In the genomic region with DNA sequence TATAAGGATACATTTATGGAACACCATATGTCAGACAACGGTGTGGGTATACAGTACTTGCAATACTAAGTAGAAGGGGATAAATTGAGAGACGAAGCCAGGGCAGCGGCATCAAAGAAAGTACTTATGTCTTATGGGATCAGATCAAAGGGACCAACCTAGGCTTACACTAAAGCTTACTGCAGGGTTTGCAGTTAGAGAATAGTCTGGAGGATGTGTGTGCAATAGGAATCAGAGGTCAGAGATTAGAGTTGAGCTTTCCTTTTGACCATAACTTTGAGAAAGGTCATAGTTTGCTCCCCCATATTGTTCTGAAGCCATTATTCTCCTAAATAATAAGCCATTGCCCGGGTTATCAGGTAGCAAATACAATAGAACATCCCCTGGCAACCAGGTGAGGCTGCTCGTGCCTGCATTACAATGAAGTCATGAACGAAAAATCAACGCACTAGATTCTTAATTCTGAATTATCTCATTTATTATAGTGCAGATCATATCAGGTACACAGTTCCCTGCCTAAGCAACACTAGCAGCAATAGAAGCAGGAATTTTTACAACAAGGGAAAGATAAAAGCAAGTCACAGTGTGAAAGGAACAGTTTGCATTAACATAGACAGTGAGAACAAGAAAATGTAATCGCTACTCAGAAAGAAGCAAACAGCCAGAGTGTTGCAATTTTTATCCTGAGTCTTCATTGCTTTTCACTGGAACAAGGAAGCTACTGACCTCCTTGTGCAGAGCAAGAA, we compare ENCODE assay signal across 22 mouse cellular contexts. TPM values are rescaled to one million over a fixed set of nuclear protein-coding genes. Genes with fewer than 3 reads are reported as not detected.
DNase-seq lines count a peak whose midpoint lies in the region; ATAC-seq and TF ChIP-seq lines count a peak whose summit lies in the region.
"Had no signal": no experiment of that assay in that cellular context is flagged by ENCODE, and none has a peak within 500 bp of the region (broad histone marks: within the 10 kb centered on the region; RNA-seq: fewer than 3 reads in every experiment).

No protein-coding gene starts in this region.

- no peaks in the 10 kb centered on the region for H3K4me1 ChIP-seq in forebrain, embryonic 14.5 days (ENCODE audit: control insufficient read depth, insufficient read depth, low read length)
- H3K4me1 ChIP-seq in forebrain, embryonic 13.5 days: no peaks in the 10 kb centered on the region
- H3K4me1 ChIP-seq in intestine, embryonic 15.5 days (replicated peaks): no peaks in the 10 kb centered on the region
- 0 out of 2 replicates have a peak, but pooled peaks cover 2% of the 10 kb centered on the region for H3K4me1 ChIP-seq in intestine, postnatal 0 days (replicated peaks; ENCODE audit: control insufficient read depth, insufficient read depth, low read length)
- H3K4me1 ChIP-seq: embryonic facial prominence, embryonic 12.5 days had no signal

- H3K4me3 ChIP-seq in forebrain, embryonic 14.5 days (ENCODE audit: low read depth, low read length): no peak overlapping the region
- no peak overlapping the region for H3K4me3 ChIP-seq in forebrain, embryonic 13.5 days
- H3K4me3 ChIP-seq in intestine, embryonic 15.5 days (replicated peaks): no peak overlapping the region
- H3K4me3 ChIP-seq in intestine, postnatal 0 days (ENCODE audit: low read depth, low read length): no peak overlapping the region
- H3K4me3 ChIP-seq: embryonic facial prominence, embryonic 10.5 days; embryonic facial prominence, embryonic 12.5 days had no signal

- no peak for ATAC-seq in forebrain, embryonic 14.5 days
- ATAC-seq in forebrain, embryonic 13.5 days: no peak
- ATAC-seq in intestine, embryonic 15.5 days: peak; percentile 83
- ATAC-seq in intestine, postnatal 0 days: peak; percentile 80
- ATAC-seq: forebrain, postnatal 0 days had no signal

- 78% methylated on average over 8 of the region's 8 CpGs for whole genome bisulfite sequencing in forebrain, embryonic 14.5 days
- WGBS in forebrain, embryonic 13.5 days: 77% methylated on average over 8 of the region's 8 CpGs
- WGBS in intestine, embryonic 15.5 days: 68% methylated on average over 8 of the region's 8 CpGs
- WGBS in intestine, postnatal 0 days: 49% methylated on average over 8 of the region's 8 CpGs

- H3K27ac ChIP-seq in forebrain, embryonic 14.5 days (ENCODE audit: low read depth, low read length): no peak overlapping the region
- no peak overlapping the region for H3K27ac ChIP-seq in forebrain, embryonic 13.5 days
- peak overlapping the region; percentile 62; the same call in 1 of the 2 replicates for H3K27ac ChIP-seq in intestine, embryonic 15.5 days
- peak overlapping the region; percentile 68 for H3K27ac ChIP-seq in intestine, postnatal 0 days (ENCODE audit: low read depth, low read length)
- H3K27ac ChIP-seq: embryonic facial prominence, embryonic 10.5 days; embryonic facial prominence, embryonic 12.5 days had no signal

- H3K4me2 ChIP-seq in forebrain, embryonic 14.5 days (ENCODE audit: low read length): no peak overlapping the region
- no peak overlapping the region for H3K4me2 ChIP-seq in forebrain, embryonic 13.5 days
- 0 out of 2 replicates have a peak overlapping the region, but pooled peaks have one; percentile 1 for H3K4me2 ChIP-seq in intestine, embryonic 15.5 days (replicated peaks)
- H3K4me2 ChIP-seq in intestine, postnatal 0 days (replicated peaks; ENCODE audit: low read depth): peak overlapping the region; percentile 32
- H3K4me2 ChIP-seq: embryonic facial prominence, embryonic 12.5 days had no signal

- H3K9ac ChIP-seq in forebrain, embryonic 14.5 days (ENCODE audit: low read length): no peak overlapping the region
- no peak overlapping the region for H3K9ac ChIP-seq in forebrain, embryonic 13.5 days
- no peak overlapping the region for H3K9ac ChIP-seq in intestine, embryonic 15.5 days
- no peak overlapping the region for H3K9ac ChIP-seq in intestine, postnatal 0 days (ENCODE audit: low read depth, low read length)
- H3K9ac ChIP-seq: embryonic facial prominence, embryonic 12.5 days; forebrain, postnatal 0 days had no signal

- peak; percentile 20 for DNase-seq in forebrain, embryonic 14.5 days (ENCODE audit: low spot score)
- DNase-seq in brain, adult 2 months (ENCODE audit: low read depth, low spot score): peak; percentile 2
- DNase-seq in lung, postnatal 10 days: no peak
- DNase-seq in ovary, postnatal 14 days (ENCODE audit: low spot score): no peak
- DNase-seq: adrenal gland, adult 2 months; adrenal gland, postnatal 10 days; adrenal gland, postnatal 25 days; cerebellum, adult 11-12 months; cerebellum, adult 2 months; cerebellum, adult 9-10 months; cerebellum, postnatal 10 days; cerebellum, postnatal 25 days; forebrain, postnatal 0 days had no signal

- H3K9me3 ChIP-seq in forebrain, embryonic 14.5 days (replicated peaks; ENCODE audit: control insufficient read depth, low read length): no peaks in the 10 kb centered on the region
- H3K9me3 ChIP-seq in forebrain, embryonic 13.5 days (replicated peaks): no peaks in the 10 kb centered on the region
- H3K9me3 ChIP-seq in intestine, embryonic 15.5 days: no peaks in the 10 kb centered on the region
- no peaks in the 10 kb centered on the region for H3K9me3 ChIP-seq in intestine, postnatal 0 days (ENCODE audit: control insufficient read depth)
- H3K9me3 ChIP-seq: embryonic facial prominence, embryonic 10.5 days; embryonic facial prominence, embryonic 12.5 days had no signal

- TF ChIP-seq CTCF in intestine, postnatal 0 days (IDR thresholded peaks at IDR 0.05; ENCODE audit: low read depth): no peak

- no peaks in the 10 kb centered on the region for H3K27me3 ChIP-seq in forebrain, embryonic 14.5 days (replicated peaks; ENCODE audit: control insufficient read depth, insufficient read depth, low read length)
- H3K27me3 ChIP-seq in forebrain, embryonic 13.5 days: no peaks in the 10 kb centered on the region
- H3K27me3 ChIP-seq in intestine, embryonic 15.5 days (replicated peaks): no peaks in the 10 kb centered on the region
- H3K27me3 ChIP-seq in intestine, postnatal 0 days (replicated peaks; ENCODE audit: control insufficient read depth, insufficient read depth, low read length): no peaks in the 10 kb centered on the region
- H3K27me3 ChIP-seq: embryonic facial prominence, embryonic 12.5 days had no signal

- H3K36me3 ChIP-seq in forebrain, embryonic 14.5 days (ENCODE audit: control insufficient read depth, insufficient read depth, low read length): no peaks in the 10 kb centered on the region
- H3K36me3 ChIP-seq in forebrain, embryonic 13.5 days (ENCODE audit: poor library complexity, severe bottlenecking): no peaks in the 10 kb centered on the region
- H3K36me3 ChIP-seq in intestine, embryonic 15.5 days: no peaks in the 10 kb centered on the region
- no peaks in the 10 kb centered on the region for H3K36me3 ChIP-seq in intestine, postnatal 0 days (ENCODE audit: control insufficient read depth, insufficient read depth)
- H3K36me3 ChIP-seq: embryonic facial prominence, embryonic 10.5 days; embryonic facial prominence, embryonic 12.5 days had no signal

RNA-seq across cellular contexts. Expression of gene Krtap26-1, which starts 1.1 kb away (rescaled TPM):
- not detected in 2 replicates for polyA plus RNA-seq in forebrain, embryonic 14.5 days (2014; fragmentation: Nextera tagmentation; extraction: Ambion mirVana)
- not detected in 2 replicates for polyA plus RNA-seq in forebrain, embryonic 13.5 days (2015; fragmentation: Nextera tagmentation; extraction: Ambion mirVana)
- polyA plus RNA-seq in intestine, embryonic 15.5 days (2015; fragmentation: Nextera tagmentation; extraction: Ambion mirVana): not detected in 2 replicates
- 0.37 and 2.0 TPM in 2 replicates for polyA plus RNA-seq in intestine, postnatal 0 days (2015; fragmentation: Nextera tagmentation; extraction: Ambion mirVana)
- polyA plus RNA-seq: adrenal gland, adult 2 months; C2C12; cerebellum, adult 2 months; cortical plate, adult 2 months; embryonic facial prominence, embryonic 10.5 days; embryonic facial prominence, embryonic 12.5 days; forebrain, embryonic 11.5 days; forebrain, postnatal 0 days had no signal

RNA-seq across cellular contexts. Expression of gene 2310079G19Rik, which starts 19.1 kb away (rescaled TPM):
- polyA plus RNA-seq in forebrain, embryonic 14.5 days (2014; fragmentation: Nextera tagmentation; extraction: Ambion mirVana): not detected in 2 replicates
- not detected in 2 replicates for polyA plus RNA-seq in forebrain, embryonic 13.5 days (2015; fragmentation: Nextera tagmentation; extraction: Ambion mirVana)
- polyA plus RNA-seq in intestine, embryonic 15.5 days (2015; fragmentation: Nextera tagmentation; extraction: Ambion mirVana): not detected in 2 replicates
- polyA plus RNA-seq in intestine, postnatal 0 days (2015; fragmentation: Nextera tagmentation; extraction: Ambion mirVana): not detected in 2 replicates
- polyA plus RNA-seq: adrenal gland, adult 2 months; C2C12; cerebellum, adult 2 months; cortical plate, adult 2 months; embryonic facial prominence, embryonic 10.5 days; embryonic facial prominence, embryonic 12.5 days; embryonic facial prominence, embryonic 14.5 days; forebrain, embryonic 11.5 days; forebrain, postnatal 0 days had no signal

RNA-seq across cellular contexts. Expression of gene Krtap27-1, which starts 24.9 kb away (rescaled TPM):
- polyA plus RNA-seq in forebrain, embryonic 14.5 days (2014; fragmentation: Nextera tagmentation; extraction: Ambion mirVana): not detected in 2 replicates
- polyA plus RNA-seq in forebrain, embryonic 13.5 days (2015; fragmentation: Nextera tagmentation; extraction: Ambion mirVana): not detected in 2 replicates
- polyA plus RNA-seq in intestine, embryonic 15.5 days (2015; fragmentation: Nextera tagmentation; extraction: Ambion mirVana): not detected in 2 replicates
- not detected in 2 replicates for polyA plus RNA-seq in intestine, postnatal 0 days (2015; fragmentation: Nextera tagmentation; extraction: Ambion mirVana)
- polyA plus RNA-seq: adrenal gland, adult 2 months; C2C12; cerebellum, adult 2 months; cortical plate, adult 2 months; embryonic facial prominence, embryonic 10.5 days; embryonic facial prominence, embryonic 12.5 days; embryonic facial prominence, embryonic 14.5 days; forebrain, embryonic 11.5 days; forebrain, postnatal 0 days had no signal

RNA-seq across cellular contexts. Expression of gene Krtap24-1, which starts 34.5 kb away (rescaled TPM):
- not detected in 2 replicates for polyA plus RNA-seq in forebrain, embryonic 14.5 days (2014; fragmentation: Nextera tagmentation; extraction: Ambion mirVana)
- polyA plus RNA-seq in forebrain, embryonic 13.5 days (2015; fragmentation: Nextera tagmentation; extraction: Ambion mirVana): not detected in 2 replicates
- not detected in 2 replicates for polyA plus RNA-seq in intestine, embryonic 15.5 days (2015; fragmentation: Nextera tagmentation; extraction: Ambion mirVana)
- not detected in 2 replicates for polyA plus RNA-seq in intestine, postnatal 0 days (2015; fragmentation: Nextera tagmentation; extraction: Ambion mirVana)
- polyA plus RNA-seq: adrenal gland, adult 2 months; C2C12; cerebellum, adult 2 months; cortical plate, adult 2 months; embryonic facial prominence, embryonic 10.5 days; embryonic facial prominence, embryonic 12.5 days; forebrain, embryonic 11.5 days; forebrain, postnatal 0 days had no signal

Comparison
In these comparisons a context has a peak if more than half of its experiments do, and no peak if none do; other contexts are left out.
1. ATAC-seq: peak in intestine, embryonic 15.5 days (single experiment) and intestine, postnatal 0 days (single experiment); none in forebrain, embryonic 14.5 days (single experiment) and forebrain, embryonic 13.5 days (single experiment).
2. DNase-seq: peak in forebrain, embryonic 14.5 days (single experiment) and brain, adult 2 months (single experiment); none in lung, postnatal 10 days (single experiment) and ovary, postnatal 14 days (single experiment).
3. H3K27ac ChIP-seq: peak in intestine, embryonic 15.5 days (single experiment) and intestine, postnatal 0 days (single experiment); none in forebrain, embryonic 14.5 days (single experiment) and forebrain, embryonic 13.5 days (single experiment).
4. H3K4me2 ChIP-seq: peak in intestine, embryonic 15.5 days (single experiment) and intestine, postnatal 0 days (single experiment); none in forebrain, embryonic 14.5 days (single experiment) and forebrain, embryonic 13.5 days (single experiment).